ENCODE assay signal across 26 mouse cellular contexts in genomic region chr14:121254869-121255268, GRCm38 (mm10).
DNase-seq lines count a peak whose midpoint lies in the region; ATAC-seq and TF ChIP-seq lines count a peak whose summit lies in the region.
"Had no signal": no experiment of that assay in that cellular context is flagged by ENCODE, and none has a peak within 500 bp of the region (broad histone marks: within the 10 kb centered on the region; RNA-seq: fewer than 3 reads in every experiment).

No protein-coding gene starts in this region.

- intact Hi-C loops in left cerebral cortex, adult 2 months (cut with DNase I) = loop anchor here (5.0 kb wide), 1 partner anchor 423 kb away; no protein-coding TSS in a partner anchor
- intact Hi-C loops in left cerebral cortex, postnatal 4 days (cut with DNase I) = no loop called here
- intact Hi-C loops in gastrocnemius, postnatal 14 days (cut with DNase I; ENCODE audit: low total_unique reads) = no loop called here
- intact Hi-C loops in gastrocnemius, adult 2 months (cut with DNase I) = no loop called here

- peak; percentile 5; the same call in 1 of the 2 replicates for ATAC-seq in megakaryocyte progenitor cell, adult 5-6 weeks (replicated peaks; ENCODE audit: poor library complexity)
- ATAC-seq: activated CD4-positive, CD25-positive, alpha-beta regulatory T cell, adult 4 months; forebrain, embryonic 14.5 days; forebrain, postnatal 0 days; hindbrain, postnatal 0 days; inflammation-experienced regulatory T-cells, adult 6 months; intestine, embryonic 16.5 days had no signal

- no peak for TF ChIP-seq CTCF in left cerebral cortex, adult 2 months (IDR thresholded peaks at IDR 0.05)
- TF ChIP-seq CTCF in gastrocnemius, adult 2 months (IDR thresholded peaks at IDR 0.05) = no peak

- peak overlapping the region; percentile 54; the same call in 1 of the 2 replicates for H3K27ac ChIP-seq in left cerebral cortex, adult 2 months
- H3K27ac ChIP-seq in gastrocnemius, adult 2 months = no peak overlapping the region
- H3K27ac ChIP-seq: embryonic facial prominence, embryonic 12.5 days; embryonic facial prominence, embryonic 15.5 days; heart, adult 2 months; heart, embryonic 10.5 days; heart, embryonic 13.5 days; hindbrain, embryonic 14.5 days; hindbrain, postnatal 0 days had no signal

- no peak for DNase-seq in left cerebral cortex, adult 2 months (ENCODE audit: extremely low spot score in 1 of 2, low spot score in 2 of 2)
- no peak for DNase-seq in left cerebral cortex, postnatal 4 days
- DNase-seq in brain, adult 2 months (ENCODE audit: low read depth, low spot score) = peak; percentile 65
- DNase-seq in ovary, postnatal 10 days (ENCODE audit: low spot score) = no peak
- no peak for DNase-seq in gastrocnemius, postnatal 14 days
- DNase-seq in gastrocnemius, adult 2 months = no peak
- DNase-seq: adrenal gland, adult 8-10 months; adrenal gland, postnatal 25 days; cerebellum, adult 11-12 months; cerebellum, adult 8-10 months; cerebellum, postnatal 14 days; forebrain, postnatal 0 days; gastrocnemius, postnatal 25 days; heart, adult 2 months; kidney, adult 18-20 months had no signal

- H3K4me3 ChIP-seq in left cerebral cortex, adult 2 months = no peak overlapping the region
- H3K4me3 ChIP-seq in gastrocnemius, adult 2 months = no peak overlapping the region
- H3K4me3 ChIP-seq: embryonic facial prominence, embryonic 12.5 days; embryonic facial prominence, embryonic 15.5 days; heart, adult 2 months; heart, embryonic 10.5 days; heart, embryonic 13.5 days had no signal
